Mouse (Mus musculus): ENCODE data around the gene Ect2. TPM values are rescaled to one million over a fixed set of nuclear protein-coding genes. Genes with fewer than 3 reads are reported as not detected.
A peak's percentile ranks its signal among the peaks of the same experiment; 100 is the strongest.

The Ect2 gene
- total RNA-seq, 2 experiments from 2014 or later = 0.18 to 0.36 TPM

DNA sequence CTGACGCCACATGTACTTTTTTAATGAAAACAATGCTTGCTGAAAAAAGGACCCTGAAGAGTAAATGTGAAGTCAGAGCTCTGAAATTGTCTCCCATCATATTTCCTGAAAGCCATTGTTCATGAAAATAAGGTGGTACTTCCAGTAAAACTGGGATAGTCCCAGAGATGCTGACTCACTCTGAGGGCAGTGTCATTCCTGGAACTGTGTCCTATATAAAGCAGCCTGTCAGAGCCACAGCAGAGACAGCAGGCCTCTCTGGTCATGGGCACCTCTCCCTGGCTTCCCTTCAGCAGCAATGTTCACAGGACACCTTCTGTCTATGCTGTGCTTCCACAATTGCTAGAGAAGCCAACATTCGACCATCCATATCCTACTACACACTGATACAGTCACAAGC lies 98.9 kb downstream of the Ect2 start:
- intact Hi-C loops (cut with DNase I) = no loop called here
- peak; percentile 29 for DNase-seq
- no peak for TF ChIP-seq CTCF (IDR thresholded peaks at IDR 0.05)
- no peak overlapping the region for H3K4me3 ChIP-seq
- no peak overlapping the region for H3K27ac ChIP-seq

Other genes with a start within 250 kb of the Ect2 start
- gene Nceh1, start 29.1 kb upstream of the Ect2 start, total RNA-seq (2021) = 10 to 100 TPM; 16.7 to 31.6 TPM
- gene Tnfsf10, start 163.2 kb upstream of the Ect2 start, total RNA-seq (2021) = 10 to 100 TPM in 1 of 2 experiments, 1 to 10 TPM in 1; 3.7 to 15.2 TPM
- gene Ghsr, start 217.5 kb upstream of the Ect2 start, total RNA-seq (2021) = not detected